Mouse (Mus musculus) T-helper 17 cell (primary cell): ENCODE results near the gene Abcd3.

ENCODE experiments used
- in situ Hi-C, 2 experiments: fragments of 300-600 bp; cut with MboI, MseI; formaldehyde crosslinking; loops; 1 replicate in 1 of 2; 2 replicates in 1 of 2; pipeline ENCODE4 v1.15.1; 2025; ENCODE audit warnings: high pct_unique_total_duplicates in 2 of 2

Gene Abcd3

DNA sequence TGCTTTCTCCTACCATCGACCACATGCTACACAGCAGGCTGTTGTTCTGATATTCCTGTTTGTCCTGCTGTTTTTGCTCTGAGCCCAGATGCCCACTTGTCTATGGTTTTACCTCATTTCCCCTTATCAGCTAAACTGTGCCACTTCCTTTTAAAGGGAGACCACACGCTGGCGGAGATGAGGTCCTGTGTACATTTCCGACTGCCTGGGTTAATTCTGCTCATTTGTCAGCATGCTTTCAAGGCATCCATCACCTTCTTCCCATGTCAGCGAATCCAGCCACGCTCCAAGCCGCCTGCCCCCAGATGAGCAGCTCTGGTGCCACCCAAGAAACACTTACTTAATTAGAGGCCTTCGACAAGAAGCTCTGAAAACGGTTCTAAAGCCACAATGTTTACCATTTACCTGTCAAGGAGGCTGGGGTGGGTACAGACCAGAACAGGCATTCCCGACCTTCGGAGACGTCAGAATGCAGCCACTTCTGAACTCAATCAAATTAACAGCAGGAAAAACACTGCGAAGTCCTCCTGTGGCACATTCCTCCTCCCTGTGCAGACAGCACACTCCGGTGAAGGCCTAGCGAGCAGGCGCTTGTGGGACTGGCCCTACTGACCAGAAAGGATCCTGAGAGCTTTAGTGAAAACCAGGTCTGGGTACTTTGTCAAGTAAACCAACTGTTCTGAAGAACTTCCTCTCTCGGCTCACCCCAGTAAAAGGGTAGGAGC lies 75.5 kb downstream of the Abcd3 start:
- in situ Hi-C loops: loop anchor here (25.0 kb wide), 2 partner anchors 427 to 577 kb away; partner anchors contain the start of gene Rwdd3 (in 1 of the 2)

GRCm38 (mm10) chr3:121738742-121739342 lies 76.3 kb downstream of the Abcd3 start:
- in situ Hi-C loops: loop anchor here (25.0 kb wide), 2 partner anchors 427 to 577 kb away; partner anchors contain the start of gene Rwdd3 (in 1 of the 2)

GRCm38 (mm10) chr3:121737901-121738300 lies 77.2 kb downstream of the Abcd3 start:
- in situ Hi-C loops: loop anchor here (25.0 kb wide), 2 partner anchors 426 to 576 kb away; partner anchors contain the start of gene Rwdd3 (in 1 of the 2)

- in situ Hi-C loops: loop anchor here (25.0 kb wide), 2 partner anchors 425 to 575 kb away; partner anchors contain the start of gene Rwdd3 (in 1 of the 2)
Measured at GRCm38 (mm10) chr3:121737453-121737852, 77.6 kb downstream of the Abcd3 start.

GRCm38 (mm10) chr3:121736025-121736744 lies 78.9 kb downstream of the Abcd3 start:
- in situ Hi-C loops: loop anchor here (25.0 kb wide), 2 partner anchors 424 to 574 kb away; partner anchors contain the start of gene Rwdd3 (in 1 of the 2)

DNA sequence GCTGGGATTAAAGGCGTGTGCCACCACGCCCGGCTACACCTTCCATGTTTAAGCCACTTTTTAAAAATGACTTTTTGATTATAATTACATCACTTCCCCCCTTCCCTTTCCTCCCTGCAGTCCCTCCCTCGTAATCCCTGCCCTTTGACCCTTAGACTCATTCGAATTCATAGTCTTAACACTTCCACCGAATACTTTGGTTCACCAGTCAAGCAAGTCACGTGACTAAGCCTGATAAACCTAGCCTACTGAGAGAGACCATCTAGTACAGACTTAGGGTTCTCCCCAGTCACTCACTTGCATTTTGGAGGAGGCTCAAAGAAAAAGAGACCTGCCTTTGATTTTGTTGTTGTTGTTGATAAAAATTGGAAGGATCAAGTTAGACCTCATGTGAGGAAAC lies 79.6 kb downstream of the Abcd3 start:
- in situ Hi-C loops: loop anchor here (25.0 kb wide), 2 partner anchors 423 to 573 kb away; partner anchors contain the start of gene Rwdd3 (in 1 of the 2)

- in situ Hi-C loops: loop anchor here (5.0 to 25.0 kb wide), 4 partner anchors 177 to 567 kb away; partner anchors contain the start of gene Rwdd3 (in 1 of the 2)
Measured at GRCm38 (mm10) chr3:121729678-121730077, 85.4 kb downstream of the Abcd3 start.

DNA sequence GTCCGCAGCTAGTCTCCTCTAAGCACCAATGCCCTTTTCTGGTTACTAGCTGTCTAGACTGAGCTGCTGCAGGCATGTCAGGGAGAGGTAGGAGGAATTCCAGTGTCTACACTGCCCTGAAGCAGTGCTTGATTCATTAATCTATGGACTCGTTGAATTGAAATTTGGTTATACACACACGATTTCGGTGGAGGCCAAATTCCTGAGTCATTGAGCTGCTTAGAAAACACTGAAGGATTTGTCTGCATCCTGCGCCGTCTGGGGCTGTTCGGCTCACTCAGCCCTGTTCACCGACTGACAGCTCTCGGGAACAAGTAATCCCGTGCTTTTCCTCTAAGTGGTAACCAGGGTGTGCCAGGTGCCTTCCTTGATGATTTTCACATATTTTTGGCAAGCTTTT lies 89.5 kb downstream of the Abcd3 start:
- in situ Hi-C loops: loop anchor here (5.0 to 25.0 kb wide), 4 partner anchors 173 to 563 kb away; partner anchors contain the start of gene Rwdd3 (in 1 of the 2)

- in situ Hi-C loops: loop anchor here in 1 of 2 experiments (5.0 kb wide), 1 partner anchor 37 kb away; no protein-coding TSS in a partner anchor
Measured at GRCm38 (mm10) chr3:121724553-121724952, 90.5 kb downstream of the Abcd3 start.

DNA sequence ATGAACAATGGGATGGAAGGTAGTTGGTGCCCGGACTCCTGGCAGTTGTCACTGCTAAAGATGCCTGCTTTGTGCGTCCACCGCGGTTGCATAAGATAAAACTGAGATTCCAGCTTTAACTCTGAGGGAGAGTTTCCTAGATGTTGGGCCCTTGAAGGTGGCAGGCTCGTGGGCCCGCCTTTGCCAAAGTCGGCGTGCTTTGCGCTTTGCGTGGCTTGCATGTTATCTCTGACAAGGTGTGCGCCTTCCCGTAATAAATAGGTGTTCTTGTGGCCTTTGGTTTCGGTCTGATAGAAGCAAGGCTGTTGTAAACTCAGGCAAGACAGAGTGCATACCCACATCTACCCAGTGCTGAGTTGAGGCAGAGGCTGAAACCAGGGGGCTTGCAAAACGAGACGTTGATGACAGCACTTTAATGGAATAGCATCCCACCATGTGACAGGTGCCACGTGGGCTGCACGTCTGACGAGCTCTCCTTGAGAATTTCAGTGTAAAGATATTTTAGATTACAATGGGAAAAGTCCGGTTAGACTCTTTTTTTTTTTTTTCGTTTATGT lies 91.1 kb downstream of the Abcd3 start:
- in situ Hi-C loops: loop anchor here in 1 of 2 experiments (5.0 kb wide), 1 partner anchor 37 kb away; no protein-coding TSS in a partner anchor

DNA sequence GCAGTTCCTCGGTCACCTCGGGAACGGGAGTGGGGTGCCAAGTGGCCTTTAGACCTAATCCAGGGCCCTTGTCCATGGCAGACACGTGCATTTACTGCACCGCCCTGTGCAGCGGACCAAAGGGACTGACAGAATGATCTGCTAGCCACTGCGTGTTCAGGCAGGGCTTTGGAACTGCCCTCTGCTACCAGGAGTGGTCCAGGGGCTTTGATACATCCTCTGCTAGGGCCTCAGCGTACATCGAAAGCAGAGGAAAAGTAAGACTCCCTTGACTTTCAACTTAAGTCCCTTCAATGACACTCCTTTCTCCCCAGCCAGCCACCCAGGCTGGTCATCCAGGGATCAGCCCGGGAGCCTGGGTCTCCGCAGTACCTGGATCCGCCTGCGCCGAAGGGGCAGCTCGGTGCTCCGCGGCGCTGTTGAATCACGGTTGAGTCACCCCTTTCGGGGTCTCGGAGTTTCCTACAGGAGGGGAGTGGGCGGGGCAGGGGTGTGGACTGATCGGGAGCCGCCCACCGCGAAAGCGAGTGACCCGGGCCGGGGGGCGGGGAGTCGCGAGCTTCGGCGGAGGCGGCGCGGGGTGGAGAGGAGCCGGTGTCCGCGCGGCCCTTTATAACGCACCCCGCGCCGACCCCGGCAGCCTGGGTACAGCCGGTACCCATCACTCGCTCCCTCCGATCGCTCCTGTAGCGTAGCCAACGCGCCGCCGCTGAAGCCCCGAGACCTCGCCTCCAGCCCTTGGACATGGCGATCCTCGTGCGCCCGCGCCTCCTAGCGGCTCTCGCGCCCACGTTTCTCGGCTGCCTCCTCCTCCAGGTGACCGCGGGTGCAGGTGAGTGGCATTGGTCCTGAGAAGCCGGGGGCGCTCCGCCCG lies 91.9 kb downstream of the Abcd3 start, which contains the start of gene F3:
TSS of gene F3 (plus strand) at position 567 of the 874 bp plus-strand sequence.
- in situ Hi-C loops: loop anchor here in 1 of 2 experiments (5.0 kb wide), 1 partner anchor 36 kb away; no protein-coding TSS in a partner anchor

DNA sequence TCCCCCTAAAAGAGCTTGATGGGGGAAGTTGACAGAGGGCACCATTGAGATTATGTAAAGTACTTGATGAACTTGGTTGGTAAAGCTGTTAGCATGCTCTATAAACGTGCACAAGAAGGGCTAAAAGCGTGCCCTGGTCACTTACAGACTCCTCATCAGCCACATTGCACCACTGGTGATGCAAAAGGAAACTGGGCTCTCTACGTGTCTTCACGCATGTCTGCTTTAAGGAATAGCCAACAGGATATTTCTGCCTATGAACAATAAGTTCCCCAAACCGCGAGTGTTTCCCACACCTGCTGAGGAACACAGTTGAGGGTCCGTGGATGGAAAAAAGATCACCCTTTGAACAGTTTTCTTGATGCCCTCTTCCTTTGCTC lies 93.4 kb downstream of the Abcd3 start:
- in situ Hi-C loops: loop anchor here in 1 of 2 experiments (5.0 kb wide), 1 partner anchor 34 kb away; no protein-coding TSS in a partner anchor

DNA sequence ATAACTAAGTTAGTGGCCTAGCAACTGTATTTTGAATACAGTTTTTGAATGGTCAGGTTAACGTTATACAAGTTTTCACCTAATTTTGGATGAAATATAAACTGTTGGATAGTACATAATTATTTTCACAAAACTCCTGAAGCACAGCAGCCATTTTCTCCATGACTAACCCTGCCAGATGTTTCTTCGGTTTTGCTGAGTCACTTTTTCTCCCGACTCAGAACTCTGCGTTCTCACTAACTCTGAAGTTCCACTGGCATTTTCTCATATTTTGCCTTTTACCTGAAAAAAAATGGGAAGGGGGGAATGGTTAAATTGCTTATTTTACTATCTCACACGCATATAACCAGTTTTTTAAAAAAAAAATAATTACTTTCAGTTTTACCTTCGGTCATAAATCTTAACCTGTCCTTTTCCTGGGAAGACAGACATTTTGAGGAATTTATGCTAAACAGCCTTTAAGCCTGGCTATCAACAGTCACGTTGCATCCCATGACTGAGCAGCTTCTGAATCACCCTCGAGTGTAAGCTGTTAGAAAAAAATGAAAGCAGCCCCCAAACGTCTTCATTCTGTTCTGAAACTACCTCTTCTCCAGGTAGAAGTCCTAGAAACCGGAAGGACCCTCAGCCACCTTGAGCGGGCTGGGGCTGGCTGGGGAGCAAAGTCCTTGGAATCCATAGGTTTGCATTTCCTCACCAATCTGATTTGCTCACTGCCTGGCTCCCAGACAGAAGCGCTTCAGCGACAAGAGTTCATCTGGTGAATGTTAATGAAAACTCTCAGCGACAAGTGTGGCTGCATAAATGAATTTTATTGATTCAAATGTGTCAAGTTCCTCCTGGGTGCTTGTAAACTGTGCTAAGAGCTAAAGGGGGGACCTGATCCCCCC lies 94.1 kb downstream of the Abcd3 start:
- in situ Hi-C loops: loop anchor here in 1 of 2 experiments (5.0 kb wide), 1 partner anchor 34 kb away; no protein-coding TSS in a partner anchor

GRCm38 (mm10) chr3:121719701-121720100 lies 95.4 kb downstream of the Abcd3 start:
- in situ Hi-C loops: loop anchor here in 1 of 2 experiments (5.0 to 10.0 kb wide), 2 partner anchors 32 to 1205 kb away; partner anchors contain the start of gene 1810037I17Rik

DNA sequence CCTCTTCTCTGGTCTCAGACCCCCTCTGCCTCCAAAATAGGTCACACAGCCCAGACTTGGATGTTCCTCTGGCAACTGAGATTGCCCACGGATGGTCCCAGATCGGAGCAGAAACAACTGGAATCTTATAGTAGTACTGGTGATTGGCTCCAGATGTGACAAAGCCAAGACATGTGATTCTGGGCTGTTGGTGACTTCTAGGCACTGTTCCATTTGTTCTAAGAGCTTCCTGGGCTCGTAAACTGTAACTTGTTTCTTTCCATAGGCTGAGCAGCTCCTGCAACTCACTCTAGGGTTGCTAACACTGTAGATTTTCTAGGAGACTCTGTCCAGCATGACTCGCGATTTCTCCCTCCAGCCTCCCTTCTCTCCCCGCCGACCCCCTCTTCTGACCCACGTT lies 96.4 kb downstream of the Abcd3 start:
- in situ Hi-C loops: loop anchor here in 1 of 2 experiments (10.0 kb wide), 1 partner anchor 1206 kb away; the partner anchor contains the start of gene 1810037I17Rik

GRCm38 (mm10) chr3:121716480-121716879 lies 98.6 kb downstream of the Abcd3 start:
- in situ Hi-C loops: loop anchor here in 1 of 2 experiments (10.0 kb wide), 1 partner anchor 1208 kb away; the partner anchor contains the start of gene 1810037I17Rik

DNA sequence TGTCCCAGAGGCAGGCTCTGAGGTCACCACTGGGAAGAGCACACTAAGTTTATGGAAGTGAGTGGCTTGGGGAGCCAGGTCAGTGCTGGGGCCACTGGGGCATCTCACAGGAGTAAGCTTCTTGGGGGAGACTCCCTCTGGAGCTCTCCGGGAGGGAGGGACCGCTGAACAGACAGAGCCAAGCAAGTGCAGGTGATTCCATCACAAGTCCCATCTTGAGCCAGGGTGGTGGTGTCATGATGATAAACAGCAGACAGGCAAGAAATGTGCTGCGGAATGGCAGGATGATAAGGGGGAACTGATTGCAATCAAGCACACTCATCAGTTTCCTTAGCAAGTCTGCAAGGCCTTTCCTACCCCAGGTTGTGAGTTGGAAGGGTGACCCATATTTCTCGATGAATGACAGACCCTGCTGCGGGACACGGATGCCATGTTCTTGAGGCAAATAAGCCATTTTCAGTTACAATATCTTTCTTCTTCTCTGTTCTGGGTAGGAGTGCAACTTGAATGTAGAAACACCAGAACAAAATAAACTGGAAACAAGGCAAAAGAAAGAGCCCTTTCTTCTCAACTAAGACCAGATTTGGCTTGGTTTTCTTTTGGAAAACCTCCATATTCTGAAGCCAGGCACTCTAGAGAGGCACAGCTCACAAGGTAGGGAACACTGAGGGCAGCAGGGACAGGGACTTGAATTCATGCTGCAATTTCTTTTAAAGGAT lies 99.2 kb downstream of the Abcd3 start:
- in situ Hi-C loops: loop anchor here in 1 of 2 experiments (10.0 kb wide), 1 partner anchor 1209 kb away; the partner anchor contains the start of gene 1810037I17Rik
